Mouse (Mus musculus): ENCODE data around the gene Olfr875. TPM values are rescaled to one million over a fixed set of nuclear protein-coding genes. Genes with fewer than 3 reads are reported as not detected.
A peak's percentile ranks its signal among the peaks of the same experiment; 100 is the strongest.
"Not testable (repeated sequence)": the region's sequence is repeated elsewhere in the genome, so short reads cannot be mapped to it uniquely, and the experiment has no call there.

Gene Olfr875
- polyA plus RNA-seq, 1 experiment from 2014 or later, result not detected

DNA sequence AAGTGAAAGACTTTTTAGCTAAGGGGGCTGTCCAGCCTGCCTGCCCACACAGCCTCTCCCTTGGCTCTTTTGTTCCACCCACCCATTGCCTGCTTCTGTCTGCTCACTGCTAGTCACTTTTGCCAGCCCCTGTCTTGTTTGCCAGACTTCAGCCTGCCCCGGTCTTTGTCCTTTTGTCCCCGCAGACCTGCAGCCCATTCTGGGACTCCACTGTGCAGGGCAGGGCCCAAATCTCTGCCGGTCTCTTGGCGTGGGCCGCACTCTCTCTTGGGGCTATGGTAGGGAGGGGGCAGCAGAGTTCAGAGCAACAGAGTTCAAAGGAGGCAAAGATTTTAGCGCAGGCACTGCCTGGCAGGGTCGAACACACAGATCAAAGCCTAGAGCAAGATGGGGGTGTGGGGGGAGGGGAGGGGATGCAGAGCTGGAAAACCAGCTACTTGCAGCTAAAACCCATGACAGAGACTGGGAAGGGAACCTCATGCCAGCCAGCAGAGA, 11.2 kb downstream of the Olfr875 start:
- Histone ChIP-seq H3K9ac (ENCODE audit: low read length) (0 out of 2 replicates have a peak overlapping the region, but pooled peaks have one; percentile 16), H3K27me3 (replicated peaks; ENCODE audit: control insufficient read depth, insufficient read depth, low read length) (no peaks in the 10 kb centered on the region), H3K4me3 (ENCODE audit: low read depth, low read length) (no peak overlapping the region; the same call in 1 of the 2 replicates), H3K4me2 (ENCODE audit: low read length) (peak overlapping the region; percentile 39), H3K27ac (ENCODE audit: low read depth) (no peak overlapping the region), H3K4me1 (replicated peaks; ENCODE audit: control insufficient read depth, insufficient read depth, low read length) (no peaks in the 10 kb centered on the region), H3K36me3 (ENCODE audit: control insufficient read depth, insufficient read depth, low read length) (no peaks in the 10 kb centered on the region), H3K9me3 (ENCODE audit: control insufficient read depth, low read length) (no peaks in the 10 kb centered on the region)
- WGBS, result 4% methylated on average over 7 of the region's 7 CpGs
- ATAC-seq (replicated peaks; ENCODE audit: low FRiP score, low TSS enrichment, low read depth), result peak; percentile 75
- DNase-seq (ENCODE audit: low spot score), result peak; percentile 61

DNA sequence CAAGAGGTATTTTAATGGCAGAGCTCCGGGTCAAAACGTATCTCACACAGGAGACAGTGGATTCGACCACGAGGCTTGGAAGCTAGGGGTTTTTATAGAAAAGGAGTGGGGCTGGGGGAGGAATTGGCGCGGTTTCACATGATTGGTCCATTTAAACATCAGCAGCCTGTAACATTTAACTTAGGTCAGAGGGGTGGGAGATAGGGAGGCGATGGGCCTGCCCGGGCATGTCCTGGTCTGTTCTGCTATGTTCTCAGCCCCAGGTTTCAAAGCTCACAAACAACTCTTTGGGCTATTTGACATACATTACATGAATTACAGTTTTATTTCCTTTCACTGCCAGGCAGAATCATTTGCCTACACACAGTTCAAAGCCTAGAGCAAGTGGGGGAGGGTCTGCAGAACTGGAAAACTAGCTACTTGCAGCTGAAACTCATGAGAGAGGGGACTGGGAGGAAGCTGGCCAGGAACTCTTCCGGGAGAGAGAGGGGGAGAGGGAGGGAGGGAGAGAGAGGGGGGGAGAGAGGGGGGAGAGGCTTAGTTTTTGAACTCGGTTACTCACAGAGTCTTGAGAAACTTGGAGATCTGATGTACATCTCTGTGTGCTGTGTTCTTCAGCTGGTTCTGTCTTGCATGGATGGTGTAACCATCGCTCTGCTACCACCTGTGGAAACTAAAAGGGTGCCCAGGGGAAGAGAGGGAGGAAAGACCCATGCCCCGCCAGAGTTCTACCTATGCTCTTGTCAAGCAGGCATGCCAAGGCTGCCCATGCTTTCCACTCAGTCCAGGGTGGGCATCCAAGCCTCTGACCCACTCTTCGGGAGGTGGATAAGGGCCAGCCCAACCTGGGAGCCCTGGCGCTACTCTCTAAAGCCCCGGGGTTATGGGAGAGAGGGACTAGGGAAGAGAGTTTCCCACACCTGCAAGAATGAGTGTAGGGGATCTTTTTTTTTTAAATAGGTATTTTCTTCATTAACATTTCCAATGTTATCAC, 12.0 kb downstream of the Olfr875 start:
- not testable (repeated sequence) for H3K4me2 ChIP-seq (ENCODE audit: low read length); DNase-seq (ENCODE audit: low spot score); H3K9me3 ChIP-seq (ENCODE audit: control insufficient read depth, low read length); H3K4me3 ChIP-seq (ENCODE audit: low read depth, low read length); H3K4me1 ChIP-seq (replicated peaks; ENCODE audit: control insufficient read depth, insufficient read depth, low read length); H3K27me3 ChIP-seq (replicated peaks; ENCODE audit: control insufficient read depth, insufficient read depth, low read length); H3K9ac ChIP-seq (ENCODE audit: low read length); ATAC-seq (replicated peaks; ENCODE audit: low FRiP score, low TSS enrichment, low read depth); H3K27ac ChIP-seq (ENCODE audit: low read depth); H3K36me3 ChIP-seq (ENCODE audit: control insufficient read depth, insufficient read depth, low read length)
- WGBS, result 68% methylated on average over 9 of the region's 15 CpGs

DNA sequence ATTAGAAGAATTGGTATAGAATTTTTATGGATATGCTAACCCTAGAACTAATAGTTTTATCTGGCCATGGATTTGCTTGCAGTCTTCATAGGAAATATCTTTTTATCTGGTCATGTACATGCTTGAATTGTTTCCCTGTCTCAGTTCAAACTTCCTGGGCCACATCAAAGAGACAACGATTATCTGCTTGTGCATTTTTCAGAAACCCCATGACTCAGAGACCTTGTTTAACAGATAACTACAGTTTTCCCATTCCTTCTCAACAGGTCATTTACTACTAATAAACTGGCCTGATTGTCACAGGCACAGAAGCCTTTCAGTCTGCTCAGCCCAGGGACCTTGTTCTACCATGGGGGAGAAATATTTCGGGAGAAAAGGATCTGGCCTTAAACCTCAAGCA, 14.8 kb downstream of the Olfr875 start:
- Histone ChIP-seq H3K4me2 (ENCODE audit: low read length) (no peak overlapping the region), H3K4me3 (ENCODE audit: low read depth, low read length) (no peak overlapping the region), H3K27ac (ENCODE audit: low read depth) (no peak overlapping the region), H3K9me3 (ENCODE audit: control insufficient read depth, low read length) (no peaks in the 10 kb centered on the region), H3K27me3 (replicated peaks; ENCODE audit: control insufficient read depth, insufficient read depth, low read length) (no peaks in the 10 kb centered on the region), H3K9ac (ENCODE audit: low read length) (no peak overlapping the region), H3K4me1 (replicated peaks; ENCODE audit: control insufficient read depth, insufficient read depth, low read length) (no peaks in the 10 kb centered on the region), H3K36me3 (ENCODE audit: control insufficient read depth, insufficient read depth, low read length) (no peaks in the 10 kb centered on the region)
- DNase-seq (ENCODE audit: low spot score) (no peak), ATAC-seq (replicated peaks; ENCODE audit: low FRiP score, low TSS enrichment, low read depth) (no peak)
- WGBS, result 82% methylated on average over 2 of the region's 2 CpGs

DNA sequence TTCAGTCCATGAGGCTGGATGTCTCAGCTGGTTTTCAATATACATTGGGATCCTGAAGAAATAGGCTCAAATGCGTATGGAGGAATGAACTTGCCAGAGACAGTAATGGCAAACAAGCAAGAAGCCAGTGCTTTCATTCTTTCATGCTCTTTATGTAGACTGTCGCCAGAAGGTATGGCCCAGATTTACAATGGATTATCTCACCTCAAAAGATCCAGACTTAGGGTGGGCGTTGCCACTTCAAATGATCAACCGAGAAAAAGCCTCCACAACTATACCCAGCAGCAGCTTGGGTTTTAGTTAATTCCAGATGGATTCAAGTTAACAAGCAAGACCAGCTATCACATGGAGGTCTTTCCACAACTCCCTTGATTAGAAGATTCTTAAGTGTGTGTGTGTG, 30.4 kb downstream of the Olfr875 start:
- no peak overlapping the region for H3K4me2 ChIP-seq (ENCODE audit: low read length)
- no peaks in the 10 kb centered on the region for H3K9me3 ChIP-seq (ENCODE audit: control insufficient read depth, low read length)
- ATAC-seq (replicated peaks; ENCODE audit: low FRiP score, low TSS enrichment, low read depth), result no peak
- H3K27ac ChIP-seq (ENCODE audit: low read depth), result no peak overlapping the region
- 82% methylated on average over 4 of the region's 4 CpGs for WGBS
- H3K4me3 ChIP-seq (ENCODE audit: low read depth, low read length), result no peak overlapping the region
- DNase-seq (ENCODE audit: low spot score), result no peak
- no peaks in the 10 kb centered on the region for H3K4me1 ChIP-seq (replicated peaks; ENCODE audit: control insufficient read depth, insufficient read depth, low read length)
- H3K27me3 ChIP-seq (replicated peaks; ENCODE audit: control insufficient read depth, insufficient read depth, low read length), result no peaks in the 10 kb centered on the region
- H3K9ac ChIP-seq (ENCODE audit: low read length), result no peak overlapping the region
- H3K36me3 ChIP-seq (ENCODE audit: control insufficient read depth, insufficient read depth, low read length), result no peaks in the 10 kb centered on the region

DNA sequence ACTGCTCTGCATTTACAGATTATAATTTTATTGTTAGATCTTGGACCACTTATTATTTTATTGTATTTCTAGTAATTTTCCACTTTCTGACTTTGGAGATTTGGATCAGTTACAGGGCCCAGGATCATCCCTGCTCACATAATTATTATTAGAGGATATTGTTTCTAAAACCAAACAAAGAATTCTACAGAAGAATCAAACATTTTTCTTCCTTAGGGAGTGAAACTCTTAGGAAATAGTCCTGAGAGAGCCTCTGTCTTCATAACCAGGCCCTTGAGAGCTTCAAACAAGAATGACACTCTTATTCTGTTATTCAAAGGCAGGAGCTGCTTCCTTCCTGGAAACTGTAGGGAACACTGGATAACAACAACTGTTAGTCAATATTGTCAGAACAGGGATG, 31.1 kb downstream of the Olfr875 start, which contains the start of gene Olfr876:
Olfr876 (plus strand) TSS at position 301 of the 400 bp plus-strand sequence.
- Histone ChIP-seq H3K9me3 (ENCODE audit: control insufficient read depth, low read length) (no peaks in the 10 kb centered on the region), H3K4me1 (replicated peaks; ENCODE audit: control insufficient read depth, insufficient read depth, low read length) (no peaks in the 10 kb centered on the region), H3K27me3 (replicated peaks; ENCODE audit: control insufficient read depth, insufficient read depth, low read length) (no peaks in the 10 kb centered on the region), H3K36me3 (ENCODE audit: control insufficient read depth, insufficient read depth, low read length) (no peaks in the 10 kb centered on the region), H3K4me2 (ENCODE audit: low read length) (no peak within 1 kb of the TSS), H3K4me3 (ENCODE audit: low read depth, low read length) (no peak within 1 kb of the TSS), H3K9ac (ENCODE audit: low read length) (no peak within 1 kb of the TSS), H3K27ac (ENCODE audit: low read depth) (no peak within 1 kb of the TSS)
- no peak for ATAC-seq (replicated peaks; ENCODE audit: low FRiP score, low TSS enrichment, low read depth)
- DNase-seq (ENCODE audit: low spot score), result no peak

DNA sequence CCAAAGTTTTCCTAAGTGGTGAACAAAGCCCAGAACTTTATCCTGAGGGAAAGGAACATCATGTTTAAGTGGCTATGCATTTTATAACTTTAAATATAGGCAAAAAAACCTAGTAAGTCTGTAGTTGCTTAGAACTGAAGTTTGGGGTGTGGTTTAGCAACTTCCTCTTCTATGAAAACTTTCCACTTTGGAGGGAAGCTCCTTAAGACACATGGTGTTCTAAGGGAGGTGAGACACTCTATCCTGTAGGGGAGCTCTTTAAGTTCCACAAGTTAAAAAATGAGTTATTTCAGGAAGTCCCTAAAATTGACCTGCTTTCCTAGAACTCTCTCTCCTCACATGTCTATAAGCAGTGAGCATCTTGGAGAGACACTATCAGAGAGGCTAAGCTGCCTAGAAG, 35.6 kb downstream of the Olfr875 start:
- Histone ChIP-seq H3K9ac (ENCODE audit: low read length) (no peak overlapping the region), H3K27me3 (replicated peaks; ENCODE audit: control insufficient read depth, insufficient read depth, low read length) (no peaks in the 10 kb centered on the region), H3K36me3 (ENCODE audit: control insufficient read depth, insufficient read depth, low read length) (no peaks in the 10 kb centered on the region), H3K9me3 (ENCODE audit: control insufficient read depth, low read length) (no peaks in the 10 kb centered on the region), H3K27ac (ENCODE audit: low read depth) (no peak overlapping the region), H3K4me1 (replicated peaks; ENCODE audit: control insufficient read depth, insufficient read depth, low read length) (no peaks in the 10 kb centered on the region), H3K4me2 (ENCODE audit: low read length) (no peak overlapping the region), H3K4me3 (ENCODE audit: low read depth, low read length) (no peak overlapping the region)
- no peak for DNase-seq (ENCODE audit: low spot score)
- ATAC-seq (replicated peaks; ENCODE audit: low FRiP score, low TSS enrichment, low read depth), result no peak

DNA sequence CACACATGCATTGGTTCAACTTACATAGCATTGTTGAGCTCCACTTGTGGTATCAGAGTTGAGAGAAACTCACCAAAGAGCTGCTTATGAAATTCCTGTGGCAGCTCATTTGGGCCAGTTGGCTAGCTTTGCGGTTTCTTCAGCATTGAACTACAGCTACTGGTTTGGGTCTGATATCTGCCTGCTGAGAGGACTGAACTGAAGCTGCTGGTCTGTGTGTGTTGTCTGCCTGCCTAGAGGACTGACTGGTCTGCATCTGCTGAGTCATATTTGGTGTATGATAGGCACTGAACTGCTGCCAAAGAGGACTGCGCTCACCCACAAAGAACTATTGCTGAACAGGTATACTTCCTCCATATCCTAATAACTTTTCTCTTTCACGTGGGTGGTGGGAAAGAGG, 36.8 kb downstream of the Olfr875 start:
- Histone ChIP-seq H3K9me3 (ENCODE audit: control insufficient read depth, low read length) (no peaks in the 10 kb centered on the region), H3K36me3 (ENCODE audit: control insufficient read depth, insufficient read depth, low read length) (no peaks in the 10 kb centered on the region), H3K4me3 (ENCODE audit: low read depth, low read length) (no peak overlapping the region), H3K4me1 (replicated peaks; ENCODE audit: control insufficient read depth, insufficient read depth, low read length) (no peaks in the 10 kb centered on the region), H3K9ac (ENCODE audit: low read length) (no peak overlapping the region), H3K27ac (ENCODE audit: low read depth) (no peak overlapping the region), H3K27me3 (replicated peaks; ENCODE audit: control insufficient read depth, insufficient read depth, low read length) (no peaks in the 10 kb centered on the region), H3K4me2 (ENCODE audit: low read length) (no peak overlapping the region)
- 89% methylated on average over 3 of the region's 3 CpGs for WGBS
- ATAC-seq (replicated peaks; ENCODE audit: low FRiP score, low TSS enrichment, low read depth) (no peak), DNase-seq (ENCODE audit: low spot score) (no peak)

DNA sequence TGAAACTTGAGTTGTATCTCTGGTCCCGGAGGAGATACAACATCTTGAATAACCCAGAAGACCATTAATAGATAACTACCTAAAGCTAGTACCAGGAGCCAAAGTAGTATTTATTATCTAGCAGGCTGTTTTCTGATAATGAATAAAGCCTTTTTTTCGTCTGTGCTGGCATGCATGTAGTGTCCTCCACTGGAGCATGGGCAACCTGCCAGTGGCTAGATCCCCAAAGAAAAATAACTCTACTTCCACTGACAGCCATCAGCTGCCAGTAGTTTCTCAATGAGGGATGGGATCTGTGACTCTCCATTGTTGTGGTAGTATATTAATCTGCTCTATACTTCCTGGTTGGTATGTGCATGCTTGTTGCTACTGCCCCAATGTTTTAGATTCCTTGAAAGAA, 37.3 kb downstream of the Olfr875 start:
- no peak overlapping the region for H3K9ac ChIP-seq (ENCODE audit: low read length)
- H3K36me3 ChIP-seq (ENCODE audit: control insufficient read depth, insufficient read depth, low read length), result no peaks in the 10 kb centered on the region
- DNase-seq (ENCODE audit: low spot score), result no peak
- 70% methylated on average over 2 of the region's 2 CpGs for WGBS
- no peak overlapping the region for H3K4me2 ChIP-seq (ENCODE audit: low read length)
- H3K4me1 ChIP-seq (replicated peaks; ENCODE audit: control insufficient read depth, insufficient read depth, low read length), result no peaks in the 10 kb centered on the region
- H3K27ac ChIP-seq (ENCODE audit: low read depth), result no peak overlapping the region
- H3K4me3 ChIP-seq (ENCODE audit: low read depth, low read length), result no peak overlapping the region
- no peaks in the 10 kb centered on the region for H3K27me3 ChIP-seq (replicated peaks; ENCODE audit: control insufficient read depth, insufficient read depth, low read length)
- ATAC-seq (replicated peaks; ENCODE audit: low FRiP score, low TSS enrichment, low read depth), result no peak
- H3K9me3 ChIP-seq (ENCODE audit: control insufficient read depth, low read length), result no peaks in the 10 kb centered on the region

DNA sequence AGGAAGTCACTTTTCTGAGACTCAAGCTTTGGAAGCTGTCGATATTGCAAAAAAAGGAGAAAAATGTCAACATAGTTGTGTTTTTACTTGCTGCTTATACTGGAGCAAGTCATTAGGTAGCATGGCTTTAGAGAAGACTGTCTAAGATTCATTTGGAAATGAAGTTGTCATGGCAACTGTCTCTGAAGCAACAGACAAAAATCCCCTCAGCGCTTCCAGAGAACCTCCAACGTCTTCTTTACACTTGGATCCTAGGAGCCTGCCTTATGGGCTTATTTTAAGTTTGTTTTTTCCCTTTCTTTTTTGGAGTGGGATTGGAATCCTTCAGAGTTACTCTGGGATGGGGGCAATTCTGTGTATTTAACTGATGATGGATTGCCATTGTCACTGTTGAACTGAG, 43.0 kb downstream of the Olfr875 start:
- WGBS, result 79% methylated on average over 3 of the region's 3 CpGs
- Histone ChIP-seq H3K27me3 (replicated peaks; ENCODE audit: control insufficient read depth, insufficient read depth, low read length) (no peaks in the 10 kb centered on the region), H3K27ac (ENCODE audit: low read depth) (no peak overlapping the region), H3K4me2 (ENCODE audit: low read length) (no peak overlapping the region), H3K4me3 (ENCODE audit: low read depth, low read length) (no peak overlapping the region), H3K9me3 (ENCODE audit: control insufficient read depth, low read length) (no peaks in the 10 kb centered on the region), H3K36me3 (ENCODE audit: control insufficient read depth, insufficient read depth, low read length) (no peaks in the 10 kb centered on the region), H3K9ac (ENCODE audit: low read length) (no peak overlapping the region), H3K4me1 (replicated peaks; ENCODE audit: control insufficient read depth, insufficient read depth, low read length) (no peaks in the 10 kb centered on the region)
- ATAC-seq (replicated peaks; ENCODE audit: low FRiP score, low TSS enrichment, low read depth), result no peak
- DNase-seq (ENCODE audit: low spot score), result no peak
